Mouse (Mus musculus): ENCODE results near the gene March9. TPM values are rescaled to one million over a fixed set of nuclear protein-coding genes. Genes with fewer than 3 reads are reported as not detected.

Gene March9
- polyA plus RNA-seq, 1 experiment from 2014 or later: 1.5 TPM

GRCm38 (mm10) chr10:127094382-127094802, 34.4 kb upstream of the March9 start:
- Histone ChIP-seq H3K4me3 (ENCODE audit: low read length) (no peak overlapping the region), H3K4me2 (replicated peaks; ENCODE audit: low read depth, low read length) (no peak overlapping the region), H3K9me3 (ENCODE audit: control insufficient read depth, low read length) (no peaks in the 10 kb centered on the region), H3K27me3 (ENCODE audit: control insufficient read depth, insufficient read depth, low read length) (peaks cover 34% of the 10 kb centered on the region), H3K27ac (ENCODE audit: low read depth, low read length) (no peak overlapping the region), H3K4me1 (ENCODE audit: control insufficient read depth, insufficient read depth, low read length) (0 out of 2 replicates have a peak, but pooled peaks cover 11% of the 10 kb centered on the region), H3K36me3 (ENCODE audit: control insufficient read depth, insufficient read depth, low read length) (peaks cover 20% of the 10 kb centered on the region), H3K9ac (ENCODE audit: low read depth, low read length) (no peak overlapping the region)
- ATAC-seq (ENCODE audit: low FRiP score, low TSS enrichment): no peak
- WGBS: 60% methylated on average over 7 of the region's 7 CpGs

- Histone ChIP-seq H3K9ac (ENCODE audit: low read depth, low read length) (no peak overlapping the region), H3K27me3 (ENCODE audit: control insufficient read depth, insufficient read depth, low read length) (peaks cover 45% of the 10 kb centered on the region), H3K27ac (ENCODE audit: low read depth, low read length) (no peak overlapping the region)
Measured at GRCm38 (mm10) chr10:127092742-127093141, 32.8 kb upstream of the March9 start.

GRCm38 (mm10) chr10:127091507-127092396, 31.8 kb upstream of the March9 start:
- no peak for ATAC-seq (ENCODE audit: low FRiP score, low TSS enrichment)
- Histone ChIP-seq H3K9ac (ENCODE audit: low read depth, low read length) (no peak overlapping the region), H3K4me1 (ENCODE audit: control insufficient read depth, insufficient read depth, low read length) (0 out of 2 replicates have a peak, but pooled peaks cover 11% of the 10 kb centered on the region), H3K4me3 (ENCODE audit: low read length) (peak overlapping the region; percentile 26), H3K36me3 (ENCODE audit: control insufficient read depth, insufficient read depth, low read length) (no peaks in the 10 kb centered on the region; the same call in 1 of the 2 replicates), H3K27ac (ENCODE audit: low read depth, low read length) (no peak overlapping the region), H3K4me2 (replicated peaks; ENCODE audit: low read depth, low read length) (peak overlapping the region; percentile 24), H3K9me3 (ENCODE audit: control insufficient read depth, low read length) (no peaks in the 10 kb centered on the region), H3K27me3 (ENCODE audit: control insufficient read depth, insufficient read depth, low read length) (peaks cover 45% of the 10 kb centered on the region)
- 8% methylated on average over 51 of the region's 51 CpGs for WGBS

More at GRCm38 (mm10) chr10:127092742-127093141, 32.8 kb upstream of the March9 start:
- Histone ChIP-seq H3K4me3 (ENCODE audit: low read length) (no peak overlapping the region), H3K4me2 (replicated peaks; ENCODE audit: low read depth, low read length) (no peak overlapping the region), H3K4me1 (ENCODE audit: control insufficient read depth, insufficient read depth, low read length) (0 out of 2 replicates have a peak, but pooled peaks cover 11% of the 10 kb centered on the region), H3K36me3 (ENCODE audit: control insufficient read depth, insufficient read depth, low read length) (peaks cover 4% of the 10 kb centered on the region), H3K9me3 (ENCODE audit: control insufficient read depth, low read length) (no peaks in the 10 kb centered on the region)
- 50% methylated on average over 3 of the region's 4 CpGs for WGBS
- no peak for ATAC-seq (ENCODE audit: low FRiP score, low TSS enrichment)

- H3K4me3 ChIP-seq (ENCODE audit: low read length): peak overlapping the region; percentile 26
- peak; percentile 37 for ATAC-seq (ENCODE audit: low FRiP score, low TSS enrichment)
Measured at GRCm38 (mm10) chr10:127090560-127091411, 30.8 kb upstream of the March9 start.

GRCm38 (mm10) chr10:127085633-127086032, 25.6 kb upstream of the March9 start:
- Histone ChIP-seq H3K9me3 (ENCODE audit: control insufficient read depth, low read length) (no peaks in the 10 kb centered on the region), H3K4me1 (ENCODE audit: control insufficient read depth, insufficient read depth, low read length) (peaks cover 12% of the 10 kb centered on the region), H3K27me3 (ENCODE audit: control insufficient read depth, insufficient read depth, low read length) (peaks cover 51% of the 10 kb centered on the region), H3K36me3 (ENCODE audit: control insufficient read depth, insufficient read depth, low read length) (no peaks in the 10 kb centered on the region), H3K27ac (ENCODE audit: low read depth, low read length) (no peak overlapping the region), H3K9ac (ENCODE audit: low read depth, low read length) (no peak overlapping the region), H3K4me2 (replicated peaks; ENCODE audit: low read depth, low read length) (no peak overlapping the region), H3K4me3 (ENCODE audit: low read length) (no peak overlapping the region)
- ATAC-seq (ENCODE audit: low FRiP score, low TSS enrichment): no peak
- 67% methylated on average over 6 of the region's 6 CpGs for WGBS

More at GRCm38 (mm10) chr10:127090560-127091411, 30.8 kb upstream of the March9 start:
- H3K36me3 ChIP-seq (ENCODE audit: control insufficient read depth, insufficient read depth, low read length): no peaks in the 10 kb centered on the region; the same call in 1 of the 2 replicates
- no peaks in the 10 kb centered on the region for H3K9me3 ChIP-seq (ENCODE audit: control insufficient read depth, low read length)
- no peak overlapping the region for H3K9ac ChIP-seq (ENCODE audit: low read depth, low read length)
- H3K4me2 ChIP-seq (replicated peaks; ENCODE audit: low read depth, low read length): peak overlapping the region; percentile 24
- H3K4me1 ChIP-seq (ENCODE audit: control insufficient read depth, insufficient read depth, low read length): 0 out of 2 replicates have a peak, but pooled peaks cover 11% of the 10 kb centered on the region
- 7% methylated on average over 55 of the region's 57 CpGs for WGBS
- H3K27ac ChIP-seq (ENCODE audit: low read depth, low read length): no peak overlapping the region
- H3K27me3 ChIP-seq (ENCODE audit: control insufficient read depth, insufficient read depth, low read length): peaks cover 45% of the 10 kb centered on the region

GRCm38 (mm10) chr10:127085052-127085451, 25.1 kb upstream of the March9 start:
- H3K27me3 ChIP-seq (ENCODE audit: control insufficient read depth, insufficient read depth, low read length): peaks cover 51% of the 10 kb centered on the region
- no peak for ATAC-seq (ENCODE audit: low FRiP score, low TSS enrichment)
- no peak overlapping the region for H3K4me2 ChIP-seq (replicated peaks; ENCODE audit: low read depth, low read length)
- H3K9me3 ChIP-seq (ENCODE audit: control insufficient read depth, low read length): no peaks in the 10 kb centered on the region
- 81% methylated on average over 9 of the region's 9 CpGs for whole genome bisulfite sequencing
- no peak overlapping the region for H3K27ac ChIP-seq (ENCODE audit: low read depth, low read length)
- H3K9ac ChIP-seq (ENCODE audit: low read depth, low read length): no peak overlapping the region
- no peaks in the 10 kb centered on the region for H3K36me3 ChIP-seq (ENCODE audit: control insufficient read depth, insufficient read depth, low read length)
- no peak overlapping the region for H3K4me3 ChIP-seq (ENCODE audit: low read length)
- H3K4me1 ChIP-seq (ENCODE audit: control insufficient read depth, insufficient read depth, low read length): peaks cover 13% of the 10 kb centered on the region

GRCm38 (mm10) chr10:127083915-127084306, 23.9 kb upstream of the March9 start:
- Histone ChIP-seq H3K4me2 (replicated peaks; ENCODE audit: low read depth, low read length) (no peak overlapping the region), H3K4me1 (ENCODE audit: control insufficient read depth, insufficient read depth, low read length) (peaks cover 24% of the 10 kb centered on the region), H3K9me3 (ENCODE audit: control insufficient read depth, low read length) (no peaks in the 10 kb centered on the region), H3K9ac (ENCODE audit: low read depth, low read length) (no peak overlapping the region), H3K27ac (ENCODE audit: low read depth, low read length) (no peak overlapping the region), H3K4me3 (ENCODE audit: low read length) (no peak overlapping the region), H3K36me3 (ENCODE audit: control insufficient read depth, insufficient read depth, low read length) (no peaks in the 10 kb centered on the region), H3K27me3 (ENCODE audit: control insufficient read depth, insufficient read depth, low read length) (peaks cover 51% of the 10 kb centered on the region)
- 46% methylated on average over 5 of the region's 5 CpGs for WGBS
- no peak for ATAC-seq (ENCODE audit: low FRiP score, low TSS enrichment)

GRCm38 (mm10) chr10:127083292-127083914, 23.4 kb upstream of the March9 start:
- Histone ChIP-seq H3K4me2 (replicated peaks; ENCODE audit: low read depth, low read length) (no peak overlapping the region), H3K36me3 (ENCODE audit: control insufficient read depth, insufficient read depth, low read length) (no peaks in the 10 kb centered on the region), H3K4me3 (ENCODE audit: low read length) (no peak overlapping the region), H3K27me3 (ENCODE audit: control insufficient read depth, insufficient read depth, low read length) (peaks cover 55% of the 10 kb centered on the region), H3K9me3 (ENCODE audit: control insufficient read depth, low read length) (no peaks in the 10 kb centered on the region), H3K4me1 (ENCODE audit: control insufficient read depth, insufficient read depth, low read length) (peaks cover 25% of the 10 kb centered on the region), H3K27ac (ENCODE audit: low read depth, low read length) (no peak overlapping the region), H3K9ac (ENCODE audit: low read depth, low read length) (no peak overlapping the region)
- WGBS: 26% methylated on average over 8 of the region's 8 CpGs
- no peak for ATAC-seq (ENCODE audit: low FRiP score, low TSS enrichment)
